Mouse (Mus musculus): Measurements from ENCODE around the gene Arhgef1.
A peak's percentile ranks its signal among the peaks of the same experiment; 100 is the strongest.
"Not testable (repeated sequence)": the region's sequence is repeated elsewhere in the genome, so short reads cannot be mapped to it uniquely, and the experiment has no call there.

Arhgef1 gene

DNA sequence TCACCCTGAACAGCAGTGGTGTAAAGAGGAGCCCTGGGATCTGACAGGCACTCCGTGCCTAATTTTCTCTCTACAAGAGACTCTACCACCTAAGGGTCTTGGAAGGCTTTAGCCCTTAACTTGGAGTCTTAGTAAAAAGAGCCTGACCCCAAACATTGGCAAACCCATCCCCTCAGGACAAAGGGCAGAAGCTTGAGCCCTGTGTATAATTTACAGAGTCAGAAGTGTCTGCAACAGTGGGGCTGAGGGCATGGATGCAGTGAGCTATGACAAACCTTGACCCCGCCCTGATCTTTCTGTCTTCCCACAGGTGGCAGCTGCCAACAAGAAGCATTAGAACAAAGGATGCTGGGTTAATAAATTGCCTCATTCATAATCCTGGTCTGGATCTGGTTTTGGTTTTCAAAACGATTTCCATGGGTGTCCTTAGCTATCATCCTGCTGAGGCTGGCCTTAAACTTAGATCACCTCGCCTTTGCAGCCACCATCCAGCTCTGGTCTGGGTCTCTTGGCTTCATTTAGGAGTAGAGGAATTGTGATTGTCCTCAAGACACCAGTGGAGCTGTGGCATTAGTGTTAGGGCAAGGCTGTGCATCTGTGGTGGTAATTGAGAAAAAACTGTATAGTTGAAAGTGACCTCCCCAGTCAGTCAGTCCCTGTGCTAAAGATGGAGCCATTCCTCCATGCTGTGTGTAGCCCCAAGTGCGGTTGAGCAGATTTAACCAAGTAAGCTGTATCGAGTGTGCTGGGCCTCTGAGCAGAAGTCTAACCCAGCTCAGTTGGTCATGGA, 13.1 kb upstream of the Arhgef1 start:
- DNase-seq (ENCODE audit: extremely low read depth, low read depth, low spot score), result no peak

DNA sequence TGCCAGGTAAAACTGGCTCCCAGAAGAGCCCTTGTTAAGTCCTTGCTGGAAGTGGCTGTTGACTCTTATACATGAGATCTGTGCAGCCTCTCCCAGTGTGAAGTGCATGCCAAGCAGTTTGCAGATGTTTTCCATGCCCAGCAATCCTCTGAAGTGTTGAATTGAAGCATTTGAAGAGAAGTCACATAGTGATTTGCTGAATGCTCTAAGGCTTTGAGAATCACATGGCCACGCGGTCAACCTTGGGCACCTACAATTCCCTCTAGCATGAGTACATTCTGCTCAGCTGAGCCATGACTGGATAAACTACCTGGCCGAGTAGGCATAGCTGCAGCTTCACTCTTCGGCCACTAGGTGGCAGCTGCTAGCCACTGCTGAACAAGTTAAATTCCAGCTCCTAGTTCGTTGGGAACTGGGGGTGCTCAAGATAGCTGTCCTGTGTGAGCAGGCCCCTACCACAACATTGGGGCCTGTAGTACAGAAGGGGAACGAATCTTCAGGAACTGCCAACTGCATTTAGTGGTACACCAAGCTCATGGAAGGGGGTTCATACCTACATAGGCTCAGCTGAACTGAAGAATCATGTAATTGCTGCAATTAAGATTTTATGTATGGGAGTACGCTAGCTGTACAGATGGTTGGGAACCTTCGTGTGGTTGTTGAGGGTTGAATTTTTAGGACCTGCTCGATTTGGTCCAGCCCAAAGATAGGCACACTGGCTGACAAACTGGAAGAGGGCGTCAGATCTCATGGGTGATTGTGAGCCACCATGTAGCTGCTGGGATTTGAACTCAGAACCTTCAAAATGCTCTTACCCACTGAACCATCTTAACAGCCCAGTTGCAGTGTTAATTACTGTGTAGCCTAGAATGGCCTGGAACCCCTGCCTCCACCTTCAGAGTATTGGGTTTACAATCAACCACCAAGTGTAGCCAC, 12.2 kb upstream of the Arhgef1 start:
- DNase-seq (ENCODE audit: extremely low read depth, low read depth, low spot score), result no peak

GRCm38 (mm10) chr7:24891241-24892124, 11.2 kb upstream of the Arhgef1 start:
- no peak for DNase-seq (ENCODE audit: extremely low read depth, low read depth, low spot score)

DNA sequence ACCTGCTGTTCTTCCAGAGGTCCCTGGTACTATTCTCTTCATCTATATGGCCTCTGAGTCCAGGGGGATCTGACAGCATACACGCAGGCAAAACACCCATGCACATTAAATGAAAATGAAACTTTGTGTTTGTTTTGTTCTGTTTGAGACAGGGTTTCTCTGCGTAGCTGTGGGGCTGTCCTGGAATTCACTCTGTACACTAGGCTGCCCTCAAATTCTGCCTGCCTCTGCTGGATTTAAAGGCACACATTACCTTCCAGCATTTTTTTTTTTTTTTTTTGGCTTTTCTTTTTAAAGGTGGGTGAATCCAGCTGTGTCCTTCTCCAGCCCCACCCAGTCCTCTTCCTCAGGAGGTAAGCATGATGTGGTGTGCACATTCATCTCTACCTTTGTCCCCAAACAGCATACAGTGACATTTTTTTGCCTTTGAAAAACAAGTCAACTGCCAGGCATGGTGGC, 10.6 kb upstream of the Arhgef1 start:
- DNase-seq (ENCODE audit: extremely low read depth, low read depth, low spot score), result no peak

DNA sequence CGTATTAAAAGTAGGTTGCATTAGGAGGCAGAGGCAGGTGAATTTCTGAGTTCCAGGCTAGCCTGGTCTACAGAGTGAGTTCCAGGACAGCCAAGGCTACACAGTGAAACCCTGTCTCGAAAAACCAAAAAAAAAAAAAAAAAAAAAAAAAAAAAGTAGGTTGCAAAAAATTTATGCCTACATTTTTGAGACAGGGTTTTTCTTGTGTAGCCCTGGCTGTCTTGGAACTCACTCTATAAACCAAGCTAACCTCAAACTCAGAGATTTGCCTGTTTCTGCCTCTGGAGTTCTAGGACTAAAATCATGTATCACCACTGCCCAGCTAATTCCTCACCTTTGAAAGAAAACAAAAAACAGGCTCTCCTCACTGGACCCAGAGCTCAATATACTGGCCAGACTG, 7.0 kb upstream of the Arhgef1 start:
- DNase-seq (ENCODE audit: extremely low read depth, low read depth, low spot score), result not testable (repeated sequence)

- no peak for DNase-seq (ENCODE audit: extremely low read depth, low read depth, low spot score)
Observed at GRCm38 (mm10) chr7:24896269-24896668, 6.4 kb upstream of the Arhgef1 start.

GRCm38 (mm10) chr7:24897224-24897623, 5.5 kb upstream of the Arhgef1 start, which contains the start of gene Cd79a:
TSS of gene Cd79a (plus strand) at chr7:24897381.
- DNase-seq (ENCODE audit: extremely low read depth, low read depth, low spot score), result no peak

GRCm38 (mm10) chr7:24897959-24898358, 4.8 kb upstream of the Arhgef1 start:
- DNase-seq (ENCODE audit: extremely low read depth, low read depth, low spot score), result no peak

GRCm38 (mm10) chr7:24901114-24901513, 1.6 kb upstream of the Arhgef1 start:
- no peak for DNase-seq (ENCODE audit: extremely low read depth, low read depth, low spot score)

DNA sequence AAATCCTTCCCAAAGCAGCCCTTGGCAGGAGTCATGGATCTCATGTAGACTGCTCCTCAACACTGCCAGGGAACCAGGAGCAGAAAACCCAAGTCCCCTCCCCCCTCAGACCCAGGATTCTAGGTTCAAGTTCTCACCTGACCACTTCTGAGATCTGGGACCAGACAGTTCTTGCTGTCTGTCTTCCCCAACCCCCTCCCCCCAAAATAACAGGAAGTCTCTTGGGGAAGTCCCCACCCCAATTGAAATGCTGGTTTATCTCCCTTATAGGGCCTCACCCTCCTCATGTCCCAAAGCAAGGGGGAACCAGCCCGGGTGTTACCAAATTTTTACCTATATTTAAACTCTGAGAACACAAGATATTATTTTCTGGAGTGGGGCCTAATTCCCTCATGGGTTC, 870 bp upstream of the Arhgef1 start:
- DNase-seq (ENCODE audit: extremely low read depth, low read depth, low spot score), result no peak

DNA sequence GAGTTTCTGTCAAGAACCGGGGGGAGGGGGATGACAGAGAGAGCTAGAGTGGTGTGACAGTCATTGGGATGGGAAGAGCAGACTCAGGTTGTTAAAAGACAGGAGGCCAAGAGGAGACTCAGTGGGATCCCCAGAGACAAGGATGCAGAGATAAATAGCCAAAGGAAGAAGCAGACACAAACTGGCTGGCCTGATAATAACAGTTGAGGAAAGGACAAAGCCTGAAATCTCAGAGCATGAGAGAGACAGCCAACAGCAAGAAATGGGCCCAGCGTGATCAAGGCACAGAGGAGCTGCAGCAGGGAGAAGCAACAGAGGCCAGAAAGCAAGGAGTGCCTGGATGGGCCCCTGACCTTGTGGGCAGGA, 465 bp upstream of the Arhgef1 start:
- no peak for DNase-seq (ENCODE audit: extremely low read depth, low read depth, low spot score)

DNA sequence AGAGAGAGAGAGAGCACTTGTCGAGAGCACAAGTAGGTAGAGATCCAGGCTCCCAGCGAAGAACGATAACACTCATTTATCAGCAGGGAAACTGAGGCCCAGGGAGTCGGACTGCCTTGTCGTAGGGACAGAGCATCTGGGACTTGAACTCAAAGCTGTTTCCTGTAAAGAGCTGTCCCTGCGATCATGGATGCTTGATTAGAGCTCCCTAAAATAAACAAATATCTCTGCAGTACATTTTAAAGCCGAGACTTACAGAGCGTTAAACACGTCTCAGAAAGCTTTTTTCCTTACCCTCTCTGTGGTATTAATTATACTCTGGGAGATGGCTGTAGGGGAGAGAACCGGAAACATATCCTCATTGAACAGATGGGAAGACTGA, 723 bp downstream of the Arhgef1 start:
- no peak for DNase-seq (ENCODE audit: extremely low read depth, low read depth, low spot score)

DNA sequence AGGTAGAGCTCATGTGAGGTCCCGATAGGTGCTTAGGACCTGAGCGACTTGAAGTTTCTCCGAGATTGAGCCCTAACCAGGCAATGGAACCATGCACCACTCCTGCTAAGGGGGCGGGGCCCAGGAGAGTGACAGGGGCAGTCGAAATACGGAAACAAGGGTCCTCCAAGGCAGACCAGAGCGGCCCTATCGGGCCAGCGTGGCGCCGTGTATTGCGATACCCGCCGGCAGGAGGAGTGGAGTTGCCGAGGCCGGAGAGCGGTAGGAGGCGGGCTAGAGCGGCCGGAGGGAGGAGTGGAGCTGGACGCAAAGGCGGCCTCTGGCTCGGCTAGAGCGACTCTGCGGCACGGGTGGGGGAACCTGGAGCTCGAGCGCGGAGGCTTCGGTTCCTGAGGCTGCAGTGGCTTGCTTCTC, 1.4 kb downstream of the Arhgef1 start:
- DNase-seq (ENCODE audit: extremely low read depth, low read depth, low spot score), result peak; percentile 73

GRCm38 (mm10) chr7:24904936-24905335, 2.2 kb downstream of the Arhgef1 start:
- no peak for DNase-seq (ENCODE audit: extremely low read depth, low read depth, low spot score)

DNA sequence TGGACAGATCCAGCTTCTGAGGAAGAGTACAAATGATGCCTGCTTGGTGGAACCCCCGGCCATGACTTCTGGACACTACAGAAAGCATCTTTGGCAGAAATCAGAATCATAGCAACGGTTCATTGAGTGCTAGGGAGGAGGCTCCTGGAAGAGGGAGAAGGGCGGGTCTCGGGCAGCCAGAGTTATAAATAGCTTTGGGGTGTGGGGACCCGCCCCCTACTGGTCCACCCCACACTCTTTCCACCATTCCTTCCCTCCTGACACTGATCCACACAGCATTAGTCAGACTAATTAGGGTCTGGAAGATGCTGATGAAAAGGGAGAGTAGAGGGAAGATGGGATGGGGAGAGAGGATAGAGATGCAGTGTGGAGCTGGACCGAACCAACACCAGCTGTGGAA, 3.8 kb downstream of the Arhgef1 start:
- no peak for DNase-seq (ENCODE audit: extremely low read depth, low read depth, low spot score)

DNA sequence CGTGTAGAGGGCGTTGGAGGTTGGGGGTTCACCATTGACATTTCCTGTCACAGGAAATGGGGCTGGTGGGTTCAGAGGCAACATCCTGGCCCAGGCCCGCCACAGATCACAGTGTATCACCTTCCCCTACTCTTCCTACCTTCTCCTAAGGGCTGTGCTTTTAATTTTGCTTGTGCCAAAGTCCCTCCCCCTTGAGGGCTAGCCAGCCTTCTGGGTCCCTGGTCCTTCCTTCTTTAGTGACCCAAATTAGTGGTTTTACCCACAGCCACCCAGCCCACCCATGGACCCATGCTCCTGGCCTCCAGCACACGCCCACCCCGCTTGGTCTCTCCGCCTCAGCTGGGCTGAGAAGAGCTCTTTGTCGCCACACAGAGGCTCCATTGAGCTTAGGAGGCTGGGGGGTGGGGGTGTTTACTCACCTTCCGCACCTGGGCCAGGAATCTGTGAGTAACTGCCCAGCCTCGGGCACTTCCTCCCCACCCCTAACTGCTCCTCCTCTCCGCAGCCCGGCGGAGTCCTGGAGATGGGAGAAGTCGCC, 4.6 kb downstream of the Arhgef1 start:
- no peak for DNase-seq (ENCODE audit: extremely low read depth, low read depth, low spot score)

- DNase-seq (ENCODE audit: extremely low read depth, low read depth, low spot score), result no peak
Observed at GRCm38 (mm10) chr7:24912480-24912879, 9.8 kb downstream of the Arhgef1 start.

GRCm38 (mm10) chr7:24918763-24919323, 16.1 kb downstream of the Arhgef1 start:
- no peak for DNase-seq (ENCODE audit: extremely low read depth, low read depth, low spot score)

- no peak for DNase-seq (ENCODE audit: extremely low read depth, low read depth, low spot score)
Observed at GRCm38 (mm10) chr7:24919728-24920127, 17.0 kb downstream of the Arhgef1 start.

DNA sequence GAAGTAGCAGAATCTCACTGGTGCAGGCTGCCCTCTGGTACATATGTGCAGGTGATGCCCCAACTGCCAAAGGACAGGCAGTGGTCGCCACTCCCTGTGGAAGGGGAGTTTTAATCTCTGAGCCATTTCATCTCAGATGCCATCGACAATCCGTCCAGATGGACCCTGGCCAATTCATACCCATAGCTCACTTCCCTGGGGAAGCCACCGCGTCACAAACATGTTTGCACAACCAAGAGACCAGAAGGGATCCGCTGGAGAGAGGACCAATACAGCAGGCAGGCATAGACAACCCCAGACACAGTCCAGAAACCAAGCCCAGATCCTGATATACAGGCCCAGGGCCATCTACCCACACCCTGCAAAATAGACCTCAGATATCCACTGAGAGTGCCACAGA, 27.8 kb downstream of the Arhgef1 start:
- no peak for DNase-seq (ENCODE audit: extremely low read depth, low read depth, low spot score)

Data from fat pad, adult 2 months (tissue).